Mouse (Mus musculus) lung, postnatal 10 days (tissue): Measurements from ENCODE around the gene Homer2.

ENCODE experiments used
- DNase-seq: peaks from one replicate; pipeline ENCODE4 v3.0.0; 2021

Gene Homer2

DNA sequence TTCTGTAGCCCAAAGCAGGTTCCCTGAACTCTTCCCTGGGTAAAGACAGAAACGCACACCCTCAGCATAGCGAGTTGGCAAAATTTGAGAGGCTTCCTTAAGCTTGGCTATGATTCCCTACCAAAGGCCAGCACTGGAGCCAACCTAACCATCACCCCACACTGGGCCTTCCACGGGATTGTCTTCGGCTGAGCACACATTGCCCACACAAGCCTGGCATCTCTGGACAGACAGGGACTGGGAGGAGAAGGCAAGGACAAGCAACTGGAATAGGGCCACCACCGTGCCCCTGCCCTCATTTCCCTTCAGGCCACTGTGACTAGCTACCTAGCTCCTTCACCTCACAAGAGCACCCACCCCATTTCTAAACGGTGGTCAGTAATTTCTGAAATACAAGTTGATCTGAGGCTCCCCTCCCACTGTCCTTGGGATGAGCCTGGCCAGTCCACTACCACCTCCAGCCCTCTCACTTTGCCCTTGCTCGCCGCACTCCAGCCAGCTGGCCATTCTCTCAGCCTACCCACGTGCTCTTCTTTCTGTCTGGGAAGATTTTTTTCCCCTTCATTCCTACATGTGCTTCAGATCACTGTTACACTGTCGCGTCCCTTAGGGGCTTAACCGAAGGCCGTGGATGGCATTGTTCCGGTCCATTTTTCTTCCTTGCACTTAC lies at the start of gene Homer2:
TSS of gene Homer2 (minus strand) at position 57 of the 670 bp plus-strand sequence.
- no peak for DNase-seq

DNA sequence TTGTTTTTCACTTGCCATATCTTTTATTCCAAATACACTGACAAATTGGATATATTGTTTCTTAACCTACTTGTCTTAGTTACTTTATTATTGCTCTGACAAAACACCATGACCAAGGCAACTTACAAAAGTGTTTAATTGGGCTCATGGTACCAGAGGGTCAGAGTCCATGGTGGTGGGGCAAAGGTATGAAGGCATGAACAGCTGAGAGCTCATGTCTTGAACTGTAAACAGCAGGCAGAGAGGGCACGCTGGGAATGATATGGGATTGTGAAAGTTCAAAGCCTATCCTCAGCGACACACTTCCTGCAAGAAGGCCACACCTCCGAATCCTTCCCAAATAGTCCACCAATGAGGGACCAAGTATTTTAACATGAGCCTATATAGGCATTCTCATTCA lies 40.6 kb upstream of the Homer2 start:
- DNase-seq: no peak

DNA sequence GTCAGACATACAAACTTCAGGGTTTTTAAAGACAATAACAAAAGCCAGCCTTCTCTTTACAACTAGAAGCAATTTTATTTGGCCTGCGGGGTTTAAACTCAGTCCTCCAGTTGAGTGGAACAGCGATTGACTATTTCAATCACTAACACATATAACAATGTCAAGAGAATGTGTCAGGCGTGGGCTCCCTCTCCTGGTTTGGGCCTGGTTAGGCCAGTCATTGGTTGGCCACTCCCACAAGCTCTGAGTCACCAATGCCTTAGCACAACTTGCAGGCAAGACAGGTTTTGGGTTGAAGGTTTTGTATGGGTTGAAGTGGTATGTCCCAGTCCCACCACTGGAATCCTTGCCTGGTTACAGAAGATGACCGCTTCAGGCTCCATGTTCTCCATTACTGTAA lies 36.8 kb upstream of the Homer2 start:
- DNase-seq: peak; percentile 47

DNA sequence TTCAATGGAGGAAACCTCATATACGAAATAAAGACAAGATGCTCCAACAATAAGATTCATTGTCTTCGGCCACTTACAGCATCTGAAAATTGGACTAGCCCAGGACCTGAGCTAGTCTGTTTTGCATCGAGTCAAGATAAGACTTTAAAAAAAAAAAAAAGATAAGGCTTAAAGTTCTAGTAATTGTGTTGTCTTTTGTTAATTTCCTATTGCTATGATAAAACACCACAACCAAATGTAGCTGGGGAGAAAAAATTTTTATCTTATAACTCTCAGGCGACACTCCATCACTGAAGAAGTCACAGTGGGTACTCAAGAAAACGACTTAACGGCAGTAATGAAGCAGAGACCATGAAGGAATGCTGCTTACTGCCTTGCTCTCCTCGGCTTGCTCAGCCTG lies 32.7 kb upstream of the Homer2 start:
- DNase-seq: no peak

DNA sequence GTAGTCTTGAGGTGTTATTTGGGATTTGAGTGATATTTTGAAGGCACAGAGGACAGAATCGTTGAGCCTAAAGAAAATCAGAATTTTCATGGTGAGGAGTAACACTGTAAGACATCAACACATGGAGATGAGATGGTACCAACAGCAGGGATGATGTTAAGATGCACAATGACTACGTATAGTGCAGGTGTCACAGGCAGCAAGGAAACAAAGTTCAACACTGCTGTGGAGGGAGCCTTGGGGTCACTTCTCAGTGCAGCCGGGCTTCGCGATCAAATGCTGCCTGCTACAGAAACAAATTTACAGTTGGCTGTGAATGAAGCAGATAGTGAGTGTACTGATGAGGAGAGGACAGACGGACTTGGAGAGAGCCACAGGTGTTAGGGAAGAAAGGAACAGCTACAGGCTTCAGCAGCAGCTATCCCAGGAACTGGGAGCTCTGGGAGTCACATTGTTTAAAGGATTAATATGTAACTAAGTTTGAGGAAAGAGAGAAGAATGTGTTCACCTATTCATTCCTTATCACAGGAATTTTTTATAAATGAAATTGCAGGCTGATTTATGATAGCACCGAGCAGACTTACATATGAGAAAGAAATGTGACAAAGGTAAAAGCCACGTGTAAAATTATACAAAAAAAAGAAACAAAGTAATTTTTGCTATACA lies 31.5 kb upstream of the Homer2 start:
- DNase-seq: no peak

DNA sequence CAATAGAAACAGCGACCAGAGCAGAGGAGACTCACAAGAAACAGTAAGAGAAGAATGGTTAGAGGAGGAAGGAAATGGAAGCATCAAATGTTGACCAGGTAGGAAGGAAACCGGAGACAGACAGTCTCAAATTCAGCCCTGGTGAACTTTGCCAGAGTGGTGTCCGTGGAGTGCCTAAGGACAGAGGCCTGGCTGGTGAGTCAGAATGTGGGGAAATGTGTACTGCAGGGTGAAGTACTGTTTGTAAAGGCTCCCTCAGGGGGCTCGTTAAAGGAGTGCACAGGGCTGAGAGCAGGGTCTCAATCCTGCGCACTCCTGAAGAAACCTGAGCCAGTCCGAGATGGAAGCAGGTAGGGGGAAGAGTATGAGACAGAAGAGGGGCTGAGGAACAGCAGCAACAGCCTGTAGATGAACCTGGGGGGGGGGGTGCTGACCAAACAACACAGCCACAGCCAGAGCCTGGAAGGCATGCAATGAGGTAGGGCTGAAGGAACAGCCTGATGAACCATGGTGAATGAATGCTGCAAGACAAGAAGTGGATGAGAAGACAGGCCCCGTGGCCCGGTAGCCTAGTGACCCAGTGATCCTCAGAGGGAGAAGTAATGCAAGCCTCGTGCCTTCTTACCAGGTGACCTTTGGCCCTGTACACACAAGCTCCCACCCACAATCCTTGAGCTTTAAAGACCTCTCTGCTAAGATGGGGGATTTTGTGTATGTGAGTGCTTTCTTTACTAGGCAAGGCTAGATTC lies 28.1 kb upstream of the Homer2 start:
- no peak for DNase-seq

DNA sequence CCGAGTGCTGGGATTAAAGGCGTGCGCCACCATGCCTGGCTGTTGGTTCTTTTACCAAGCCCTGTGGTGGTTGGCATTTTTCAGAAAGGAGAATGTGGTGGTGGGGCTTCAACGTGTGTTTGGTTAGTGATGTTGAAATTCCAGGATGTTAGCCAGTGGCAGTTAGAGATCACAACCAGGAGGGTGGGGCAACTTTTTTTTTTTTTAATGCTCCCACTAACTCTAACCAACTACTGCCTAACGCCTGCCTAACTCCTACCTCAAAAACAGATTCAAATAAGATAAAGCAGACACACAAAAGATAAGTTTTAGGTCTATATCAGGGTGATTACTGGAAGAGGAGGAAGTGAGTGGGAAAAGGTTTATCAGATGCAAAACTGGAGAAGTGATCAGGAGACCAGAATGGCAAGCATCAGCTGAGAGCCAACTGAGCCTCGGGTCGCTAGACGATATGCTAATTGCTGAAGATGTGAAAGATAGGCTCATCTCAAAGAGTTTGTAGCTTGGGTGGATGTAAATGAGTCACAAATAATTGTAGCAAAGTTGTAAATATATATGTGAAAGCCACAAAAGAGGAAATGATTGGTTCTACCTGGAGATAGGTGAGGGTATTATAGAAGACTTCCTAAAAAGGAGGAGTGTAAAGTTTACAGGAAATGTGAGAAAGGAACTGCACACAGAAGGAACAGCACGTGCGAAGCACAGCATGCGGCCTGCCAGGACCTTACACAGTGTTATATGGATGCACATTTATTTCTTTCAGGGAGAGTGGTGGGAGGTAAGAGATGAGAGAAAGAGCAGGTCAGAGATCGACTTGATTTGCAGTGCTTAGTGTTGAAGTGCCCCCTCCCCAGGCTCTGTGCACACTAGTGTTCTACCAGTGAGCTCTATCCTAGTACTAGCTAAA lies 25.1 kb upstream of the Homer2 start:
- DNase-seq: no peak

DNA sequence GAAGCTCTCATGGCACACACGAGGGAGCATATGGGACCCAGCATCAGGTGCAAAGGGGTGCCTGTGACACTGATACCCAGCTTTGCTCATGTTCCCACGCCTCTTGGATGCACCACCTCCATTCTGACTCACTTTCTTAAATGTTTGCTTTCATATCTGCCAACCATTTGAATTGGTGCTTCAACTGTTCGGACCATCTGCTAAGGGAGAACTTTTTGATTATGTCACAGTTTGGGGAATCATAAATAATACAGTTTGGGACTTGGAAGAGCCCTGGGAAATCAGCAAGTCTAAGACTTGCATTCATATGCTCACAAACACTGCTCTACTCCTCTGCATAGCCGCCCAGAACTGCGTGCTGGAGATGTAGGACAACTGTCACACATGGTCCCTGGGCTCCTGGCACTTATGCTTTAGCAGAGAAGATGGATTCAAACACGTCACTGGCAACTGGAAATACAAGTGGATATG lies 23.9 kb upstream of the Homer2 start:
- no peak for DNase-seq

DNA sequence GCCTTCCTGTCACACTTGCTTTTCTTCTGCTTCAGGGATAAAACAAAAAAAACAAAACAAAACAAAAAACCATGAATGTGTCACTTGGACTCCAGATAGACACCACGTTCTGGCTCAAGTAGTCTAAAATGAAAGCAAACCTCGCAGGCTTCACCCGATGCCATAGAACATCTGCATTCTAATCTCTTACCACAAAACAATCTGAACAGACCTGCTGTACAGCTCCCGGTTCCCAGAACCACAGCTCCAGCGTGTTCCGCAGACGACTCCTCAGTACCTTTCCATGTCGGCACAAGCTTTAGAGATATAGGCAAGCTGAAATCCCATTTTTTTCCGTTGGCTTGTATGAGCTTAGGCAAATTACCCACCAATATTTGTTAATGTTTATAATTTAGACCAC lies 22.5 kb upstream of the Homer2 start:
- DNase-seq: no peak

DNA sequence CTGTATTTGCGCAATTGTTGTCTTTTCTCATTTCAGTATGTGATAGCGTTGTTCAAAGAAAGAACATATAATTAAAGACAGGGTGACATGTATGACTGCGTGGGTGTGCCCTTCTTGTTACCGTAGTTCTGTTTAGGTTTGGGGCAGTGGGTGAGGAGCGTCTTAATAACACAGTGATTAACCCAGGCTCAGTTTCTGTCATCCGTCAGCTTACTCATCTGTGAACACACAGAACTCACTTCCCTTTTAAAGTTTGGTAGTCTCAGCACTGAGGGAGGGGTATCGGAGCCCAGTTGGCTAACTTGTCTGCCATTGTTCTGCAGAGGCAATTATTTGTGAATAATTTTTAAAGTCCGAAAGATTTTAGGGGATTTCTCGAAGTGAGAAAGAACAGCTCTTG lies 20.4 kb upstream of the Homer2 start:
- no peak for DNase-seq

DNA sequence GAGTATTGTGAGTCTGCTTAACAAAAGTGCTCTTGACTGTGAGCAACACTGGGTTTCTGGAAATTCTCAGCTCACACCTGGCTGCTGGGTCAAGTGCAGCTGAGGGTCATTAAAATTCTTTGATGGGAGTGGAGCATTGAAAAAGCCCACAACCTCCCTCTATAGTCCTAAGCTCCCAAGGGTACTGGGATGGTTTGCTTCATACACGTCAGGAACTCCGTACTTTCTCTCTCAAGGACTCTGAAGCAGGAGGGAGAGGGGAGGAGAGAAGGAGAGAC lies 19.3 kb upstream of the Homer2 start:
- peak; percentile 28 for DNase-seq

DNA sequence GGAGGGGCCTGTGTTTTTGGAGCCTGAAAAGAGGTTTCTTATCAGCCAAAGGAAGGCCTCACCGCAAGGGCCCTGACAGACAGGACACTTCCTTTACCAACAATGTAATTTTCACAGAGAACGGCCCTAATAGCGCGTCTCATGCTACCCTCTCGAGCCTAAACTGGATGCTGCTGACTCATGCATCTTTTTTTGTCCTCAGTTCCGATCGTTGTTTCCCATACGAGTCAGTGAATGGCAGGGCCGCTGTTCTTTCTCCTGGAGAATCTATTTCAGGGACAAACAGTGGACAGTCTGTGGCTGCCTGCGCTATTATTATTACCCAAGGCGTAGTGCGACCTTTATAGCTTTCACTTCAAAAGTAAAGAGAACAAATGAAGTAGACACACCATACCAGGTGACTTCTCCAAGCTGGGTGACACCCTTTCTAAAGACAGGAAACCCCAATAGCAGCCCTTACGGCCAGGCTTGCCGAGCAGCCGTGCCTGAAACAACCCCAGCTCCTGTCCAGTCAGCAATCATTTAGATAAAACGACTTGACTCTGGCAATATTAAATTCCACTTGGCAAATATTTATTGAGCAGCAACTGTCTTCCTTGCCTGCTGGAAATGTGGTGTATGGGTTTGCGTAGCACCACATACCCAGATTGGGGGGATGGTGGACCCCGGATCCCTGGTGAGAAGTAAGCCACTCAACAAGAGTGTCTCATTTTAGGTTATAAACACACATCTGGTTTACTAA lies 18.8 kb upstream of the Homer2 start:
- no peak for DNase-seq

DNA sequence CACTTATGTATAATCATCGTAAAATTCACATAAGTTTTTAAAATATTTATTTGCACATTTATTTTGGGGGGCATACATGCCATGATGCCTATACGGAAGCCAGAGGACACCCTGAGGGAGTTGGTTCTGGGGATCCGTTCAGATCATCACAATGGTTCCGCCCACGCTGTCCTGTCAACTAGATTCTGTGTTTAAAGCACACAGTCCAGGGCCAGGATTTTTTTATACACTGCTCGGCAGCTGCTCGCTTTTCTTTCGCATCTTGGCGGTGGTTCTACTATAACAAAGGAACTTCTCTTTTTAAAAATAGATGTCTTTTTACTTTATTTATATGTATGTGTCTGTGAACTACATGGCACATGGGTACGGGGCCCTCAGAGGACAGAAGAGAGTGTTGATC lies 16.5 kb upstream of the Homer2 start:
- DNase-seq: no peak

DNA sequence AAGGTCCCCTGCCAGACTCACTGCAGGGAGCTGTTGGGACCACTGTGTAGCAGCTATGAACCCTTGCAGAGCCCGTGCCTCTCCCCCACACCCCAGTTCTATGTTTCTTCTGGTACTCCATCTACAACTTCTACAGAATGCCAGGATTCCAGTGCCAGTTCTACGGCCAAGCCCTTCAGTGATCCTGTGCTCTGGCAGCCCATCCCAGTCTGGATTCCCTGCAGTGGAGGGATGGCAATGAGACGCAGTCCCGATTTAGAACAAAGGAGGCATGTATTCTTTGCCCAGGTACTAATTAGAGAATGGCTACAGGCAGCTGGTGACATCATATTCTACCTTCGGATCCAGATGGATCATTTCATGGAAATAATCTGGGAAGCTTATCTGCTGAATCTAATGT lies 13.9 kb upstream of the Homer2 start:
- no peak for DNase-seq

DNA sequence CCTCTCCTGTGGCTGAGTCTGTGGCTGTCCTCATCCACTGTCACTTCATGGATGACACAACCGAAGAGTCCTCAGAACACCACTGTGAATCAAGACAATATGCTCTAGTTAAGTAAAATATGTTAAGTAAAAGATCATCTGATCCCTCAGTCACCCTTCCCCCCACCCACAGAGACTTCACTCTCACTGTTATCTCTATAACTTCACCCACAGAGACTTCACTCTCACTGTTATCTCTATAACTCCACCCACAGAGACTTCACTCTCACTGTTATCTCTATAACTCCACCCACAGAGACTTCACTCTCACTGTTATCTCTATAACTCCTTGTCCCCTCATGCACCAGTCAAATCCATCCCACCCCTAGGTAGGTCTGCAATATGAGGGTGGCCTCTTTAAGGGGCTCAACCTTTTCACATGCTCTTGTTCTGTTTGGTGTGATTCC lies 11.9 kb upstream of the Homer2 start:
- no peak for DNase-seq

DNA sequence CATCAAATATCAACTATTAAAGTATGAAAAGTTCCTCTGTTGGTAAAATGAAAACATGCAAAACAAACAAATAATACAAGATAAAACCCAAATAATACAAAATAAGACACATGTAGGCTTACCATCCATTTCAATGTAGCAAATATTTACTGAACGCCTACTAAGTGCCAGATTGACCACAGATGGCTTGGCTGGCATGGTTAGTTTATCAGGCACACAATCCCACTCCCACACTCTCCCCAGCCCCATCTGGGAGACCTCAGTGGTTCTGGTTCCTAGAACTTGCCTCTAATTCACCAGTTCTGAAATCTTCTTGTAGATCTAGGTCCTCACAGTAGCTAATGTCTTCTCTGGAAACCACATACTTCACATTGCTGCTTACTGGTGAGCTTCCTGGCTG lies 11.3 kb upstream of the Homer2 start:
- DNase-seq: no peak

DNA sequence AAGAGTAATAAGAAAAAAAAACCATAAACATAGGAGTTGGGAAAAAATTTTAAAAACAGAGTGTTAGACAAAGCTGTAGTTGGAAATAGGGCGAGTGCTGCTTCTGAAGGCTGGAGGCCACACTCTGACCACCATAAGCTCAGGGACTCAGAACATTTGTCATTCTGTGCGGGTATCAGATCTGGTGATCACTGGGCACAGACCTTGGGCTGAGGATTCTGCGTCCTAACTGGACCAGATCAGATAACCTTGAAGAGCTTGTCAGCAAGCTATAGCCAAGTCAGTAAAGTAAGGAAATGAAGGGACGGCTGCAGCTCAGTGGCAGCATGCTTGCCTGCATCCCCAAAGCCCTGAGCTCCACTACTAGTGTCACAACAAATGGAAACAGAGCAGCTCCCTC lies 2.8 kb upstream of the Homer2 start:
- DNase-seq: no peak

DNA sequence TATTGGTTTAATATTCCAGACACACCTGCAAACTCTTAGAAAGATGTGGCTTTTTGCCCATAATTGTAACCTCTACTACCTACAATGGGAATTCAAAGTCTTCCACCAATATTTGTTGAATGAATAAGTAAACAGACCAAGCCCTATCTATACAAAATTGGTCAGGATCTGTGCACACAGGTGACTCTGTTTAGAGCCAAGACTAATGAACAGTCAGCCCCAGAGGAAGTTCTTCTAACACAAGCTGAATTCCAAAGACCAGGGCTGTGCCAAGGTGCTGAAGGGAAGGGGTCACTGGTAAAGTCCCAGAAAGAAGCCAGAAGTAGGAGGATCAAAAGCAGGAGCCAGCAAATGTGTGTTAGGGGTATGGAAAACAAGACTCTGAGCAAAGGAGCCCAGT lies 838 bp upstream of the Homer2 start:
- DNase-seq: no peak

DNA sequence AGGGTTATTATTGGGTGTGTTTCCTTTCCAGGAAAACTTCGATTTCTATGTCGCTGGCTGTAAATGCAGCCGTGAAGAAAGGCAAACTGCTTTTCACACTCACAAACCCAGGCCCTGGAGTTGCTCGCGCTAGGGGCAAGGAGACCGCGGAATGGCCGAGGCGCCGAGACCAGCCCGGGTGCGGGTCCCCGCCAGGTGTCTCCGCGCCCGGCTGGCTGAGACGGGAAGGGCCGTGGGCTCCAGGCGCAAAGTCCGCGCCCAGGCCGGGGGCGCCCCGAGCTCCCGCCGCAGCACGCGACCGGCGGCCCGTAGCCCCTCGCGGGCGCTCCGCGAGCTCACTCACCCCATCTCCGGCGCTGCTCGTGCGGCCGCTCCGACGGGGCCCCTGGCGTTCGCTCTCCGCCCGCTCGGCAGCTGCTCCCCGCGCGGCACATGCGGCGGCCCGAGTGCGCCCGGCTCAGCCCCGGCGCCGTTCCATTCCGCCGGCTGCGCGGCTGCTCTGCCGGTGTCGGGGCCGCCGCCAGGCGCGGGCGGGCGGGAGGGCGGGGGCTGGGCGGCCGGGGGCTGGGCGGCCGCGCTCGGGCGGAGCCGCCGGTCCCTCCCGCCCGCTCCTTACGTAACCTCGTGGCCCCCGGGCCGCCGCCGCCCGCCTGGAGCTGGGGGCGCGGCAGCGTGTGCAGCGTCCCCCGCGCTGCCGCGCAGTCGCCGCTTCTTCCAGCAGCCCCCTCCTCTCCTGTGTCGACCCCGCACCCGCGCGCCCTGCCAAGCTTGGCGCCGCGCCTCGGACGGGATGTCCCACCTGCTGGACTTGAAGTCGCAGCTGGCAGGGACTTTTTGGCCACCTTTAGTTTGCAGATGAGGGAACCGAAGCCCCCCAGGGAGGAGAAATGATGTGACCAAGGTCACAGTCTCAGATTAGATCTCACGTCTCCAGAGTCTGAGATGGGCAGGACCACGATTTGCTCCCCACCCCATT lies 623 bp downstream of the Homer2 start:
- peak; percentile 6 for DNase-seq

DNA sequence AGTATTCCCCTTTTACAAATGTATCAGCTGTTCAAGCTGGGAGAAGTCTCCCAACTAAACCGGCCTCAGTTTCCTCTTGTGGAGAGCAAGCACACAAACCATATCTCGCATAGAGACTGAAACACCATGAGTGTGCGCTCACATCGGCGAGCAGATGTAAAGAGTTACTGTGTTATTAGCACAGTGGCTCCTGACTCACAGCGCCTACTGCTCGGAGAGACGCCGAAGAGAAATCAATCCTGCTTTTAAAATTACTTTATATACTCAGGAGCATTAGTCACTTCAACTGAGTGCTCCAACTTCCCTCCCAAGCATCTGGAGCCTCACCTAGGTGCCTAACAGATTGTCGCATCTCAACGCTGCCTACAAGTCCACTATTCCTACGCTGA lies 1.3 kb downstream of the Homer2 start:
- no peak for DNase-seq

DNA sequence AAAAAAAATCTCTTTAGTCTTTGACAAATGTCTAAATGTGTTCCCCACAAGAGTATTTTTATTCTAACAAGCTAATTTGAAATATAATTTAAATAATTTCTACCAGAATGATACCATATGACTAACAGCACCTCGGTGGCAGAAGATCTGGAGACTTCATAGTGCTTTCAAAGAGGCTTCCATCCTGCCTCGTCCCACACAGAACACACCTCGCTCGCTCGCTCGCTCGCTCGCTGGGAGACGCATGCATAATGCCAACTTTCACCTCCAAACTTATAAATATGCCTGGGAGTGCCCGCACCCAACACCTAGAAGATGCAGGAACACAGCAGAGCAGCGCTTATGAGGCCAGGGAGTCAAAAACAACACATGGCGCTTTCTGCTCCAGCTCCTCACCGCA lies 9.0 kb downstream of the Homer2 start:
- no peak for DNase-seq
